Mouse (Mus musculus) olfactory bulb, adult 2 months (tissue): ENCODE results near the gene Olfr135. TPM values are rescaled to one million over a fixed set of nuclear protein-coding genes. Genes with fewer than 3 reads are reported as not detected.

ENCODE experiments used
- H3K27ac ChIP-seq: fragments of 200-500 bp; 2 replicates; pipeline ENCODE4 v1.5.1; 2012; ENCODE audit warnings: low read depth, low read length; ENCODE audit not compliant: insufficient read depth
- H3K4me1 ChIP-seq: fragments of 200-500 bp; 2 replicates; pipeline ENCODE4 v1.6.1; 2012; ENCODE audit warnings: low read length; ENCODE audit not compliant: control insufficient read depth, insufficient read depth
- H3K4me3 ChIP-seq: fragments of 200-500 bp; 2 replicates; pipeline ENCODE4 v1.5.1; 2012; ENCODE audit warnings: mild to moderate bottlenecking, low read depth, low read length, moderate library complexity; ENCODE audit not compliant: insufficient read depth
- CTCF ChIP-seq: fragments of 200-500 bp; IDR thresholded peaks from 2 replicates; pipeline ENCODE4 v1.5.1; 2012; ENCODE audit warnings: low read depth, mild to moderate bottlenecking, low read length, moderate library complexity; ENCODE audit not compliant: insufficient read depth
- POLR2A ChIP-seq: fragments of 200-500 bp; IDR thresholded peaks from 2 replicates; pipeline ENCODE4 v1.6.1; 2012; ENCODE audit warnings: mild to moderate bottlenecking, low read depth, low read length, moderate library complexity; ENCODE audit not compliant: insufficient read depth
- WGBS: fragments of 180-500 bp; shearing (Covaris S2); methylation state at CpG from one replicate; pipeline ENCODE4 v1.1.7; 2018; 5-methylcytosine and 5-hydroxymethylcytosine counted together
- polyA plus RNA-seq: library from polyadenylated mRNA; stranded (reverse); fragments of >200 nt; gene quantifications from 2 replicates; pipeline ENCODE4 v1.2.4, GENCODE M21; 2012; ENCODE audit warnings: low replicate concordance; ENCODE audit not compliant: missing spikeins, insufficient read depth, insufficient read length

Olfr135 gene
- polyA plus RNA-seq, result not detected in 2 replicates

DNA sequence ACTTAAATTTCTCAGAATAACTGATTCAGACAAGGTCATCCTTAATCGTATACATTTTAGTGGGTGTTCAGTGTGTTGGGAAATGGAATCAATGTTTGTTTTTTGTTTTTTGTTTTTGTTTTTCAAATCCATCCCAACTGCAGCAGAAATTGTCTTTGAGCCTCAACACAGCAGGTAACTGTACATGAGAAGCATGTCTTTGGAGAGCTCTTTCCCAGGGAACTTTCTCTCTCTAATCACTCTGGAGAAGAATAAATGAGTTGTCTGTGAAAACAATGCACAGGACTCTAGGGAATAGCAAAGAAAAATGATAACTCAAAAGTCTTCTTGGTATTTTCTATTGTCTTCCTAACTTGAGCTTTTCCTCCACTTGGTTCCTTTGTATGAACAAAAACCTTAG, at the start of gene Olfr135:
Olfr135 (plus strand) TSS at position 301 of the 400 bp plus-strand sequence.
- 92% methylated on average over 1 of the region's 1 CpGs for WGBS
- H3K4me3 ChIP-seq, result no peak within 1 kb of the TSS

DNA sequence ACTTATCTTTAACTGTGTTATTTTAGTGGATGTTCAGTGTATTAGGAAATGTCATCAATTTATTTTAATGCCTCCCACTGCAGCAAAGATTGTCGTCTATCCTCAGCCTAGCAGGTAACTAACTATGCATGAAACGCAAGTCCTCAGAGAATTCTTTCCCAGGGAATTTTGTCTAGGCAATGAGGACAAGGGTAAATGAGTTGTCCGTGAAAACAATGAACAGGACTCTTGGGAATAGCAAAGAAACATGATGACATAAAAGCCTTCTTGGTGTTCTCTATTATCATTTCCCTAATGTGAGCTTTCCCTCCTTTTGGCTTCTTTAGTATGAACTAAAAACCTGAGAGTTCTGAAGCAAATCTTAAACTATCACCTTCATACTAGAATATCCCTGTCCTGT, 33.0 kb upstream of the Olfr135 start, which contains the start of gene Olfr134:
Olfr134 (plus strand) TSS at position 301 of the 400 bp plus-strand sequence.
- WGBS, result 83% methylated on average over 3 of the region's 3 CpGs
- Histone ChIP-seq H3K4me3 (no peak within 1 kb of the TSS), H3K27ac (no peak within 1 kb of the TSS), H3K4me1 (no peaks in the 10 kb centered on the region)
- TF ChIP-seq POLR2A, result no peak
- no peak for TF ChIP-seq CTCF

More for the DNA sequence above, at the start of gene Olfr135:
- TF ChIP-seq POLR2A (no peak), CTCF (no peak)
- no peak within 1 kb of the TSS for H3K27ac ChIP-seq
- no peaks in the 10 kb centered on the region for H3K4me1 ChIP-seq

Other genes starting within 250 kb of the Olfr135 start
- gene Olfr129, start 144.3 kb upstream of the Olfr135 start, polyA plus RNA-seq, result not detected in 2 replicates
- not detected in 2 replicates for gene Olfr130, start 140.4 kb upstream of the Olfr135 start, polyA plus RNA-seq
- not detected in 2 replicates for gene Olfr131, start 115.6 kb upstream of the Olfr135 start, polyA plus RNA-seq
- gene Olfr132, start 69.8 kb upstream of the Olfr135 start, polyA plus RNA-seq, result not detected in 2 replicates
- gene Olfr133, start 59.1 kb upstream of the Olfr135 start, polyA plus RNA-seq, result not detected in 2 replicates
- not detected in 2 replicates for gene Olfr134, start 32.9 kb upstream of the Olfr135 start, polyA plus RNA-seq
- not detected in 2 replicates for gene Olfr138, start 56.7 kb downstream of the Olfr135 start, polyA plus RNA-seq
- not detected in 2 replicates for gene Olfr137, start 103.2 kb downstream of the Olfr135 start, polyA plus RNA-seq
- gene Olfr136, start 125.5 kb downstream of the Olfr135 start, polyA plus RNA-seq, result not detected in 2 replicates
- not detected in 2 replicates for gene Esp36, start 215.8 kb downstream of the Olfr135 start, polyA plus RNA-seq